Mouse (Mus musculus): ENCODE data around the gene Grk2.

GRCm38 (mm10) chr19:4315223-4315944, 9.4 kb upstream of the Grk2 start:
- TF ChIP-seq POLR2A (IDR thresholded peaks at IDR 0.05; ENCODE audit: borderline replicate concordance, insufficient read depth, low read length) (no peak), CTCF (IDR thresholded peaks at IDR 0.05; ENCODE audit: borderline replicate concordance, insufficient read depth, low read depth, low read length) (no peak)

All from cerebellum, adult 2 months (tissue).